Mouse (Mus musculus): ENCODE measurements around the gene Eci1.

- no peak for TF ChIP-seq CTCF (IDR thresholded peaks at IDR 0.05; ENCODE audit: low read depth)
- TF ChIP-seq EP300 (IDR thresholded peaks at IDR 0.05; ENCODE audit: low read depth), result no peak
These were observed 19.2 kb upstream of the Eci1 start for GRCm38 (mm10) chr17:24407116-24407803.
